Mouse (Mus musculus) ovary, postnatal 14 days (tissue): ENCODE data around the gene Ndrg3.
"Not testable (repeated sequence)": the region's sequence is repeated elsewhere in the genome, so short reads cannot be mapped to it uniquely, and the experiment has no call there.

ENCODE experiments used
- DNase-seq: peaks from one replicate; pipeline ENCODE4 v3.0.0; 2022; ENCODE audit warnings: low spot score

Gene Ndrg3

DNA sequence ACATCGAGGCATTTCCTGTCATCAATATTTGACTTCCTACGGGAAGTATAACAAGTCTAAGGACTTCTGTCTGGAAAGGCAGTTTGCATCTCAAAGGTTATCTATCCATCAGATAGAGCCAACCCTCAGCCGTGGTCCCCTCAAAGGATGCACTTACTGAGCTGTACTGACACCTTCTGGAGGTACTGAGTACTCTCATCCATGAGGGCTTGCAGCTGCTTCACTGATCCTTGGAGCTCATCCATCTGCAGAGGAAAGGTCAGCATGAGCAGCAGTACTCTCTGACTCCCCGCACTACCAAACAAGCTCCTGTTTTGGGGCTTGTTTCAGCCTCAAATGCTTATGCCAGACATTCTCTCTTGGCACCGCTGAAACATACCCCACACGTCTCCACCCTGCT is 4.7 kb upstream of the Ndrg3 start:
- DNase-seq = no peak

DNA sequence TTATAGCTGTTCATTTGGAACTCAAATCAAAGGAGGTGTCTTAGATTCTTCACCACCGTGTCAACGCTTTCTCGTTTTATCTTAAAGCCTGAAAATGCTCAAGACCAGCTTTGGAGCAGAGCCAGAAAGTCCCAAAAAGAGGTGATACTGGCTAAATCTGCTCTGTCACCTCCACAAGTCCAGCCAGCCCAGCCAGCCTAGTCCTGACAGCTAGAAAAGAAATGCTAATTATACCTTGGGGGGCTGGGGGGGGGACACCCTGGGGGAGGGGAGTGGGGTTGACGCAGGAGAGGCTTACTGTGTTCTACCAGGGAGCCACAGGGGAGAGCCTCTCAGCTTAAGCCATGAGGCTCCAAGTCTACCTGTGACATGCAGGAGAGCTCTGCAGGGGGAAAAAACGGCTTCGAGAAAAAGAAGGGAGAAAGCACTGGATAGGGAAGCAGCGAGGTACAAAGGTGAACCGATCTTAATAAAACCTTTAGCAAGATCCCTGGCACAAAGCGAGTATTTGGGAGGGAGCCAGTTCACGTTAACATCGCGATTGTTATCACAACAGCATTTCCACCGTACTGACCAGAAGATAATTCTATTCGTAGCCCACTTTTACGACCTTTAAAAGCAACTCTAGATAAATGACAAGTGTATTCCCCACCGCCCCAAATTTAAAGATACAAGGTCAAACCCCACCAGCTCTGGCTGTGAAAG is 977 bp downstream of the Ndrg3 start:
- DNase-seq = no peak

DNA sequence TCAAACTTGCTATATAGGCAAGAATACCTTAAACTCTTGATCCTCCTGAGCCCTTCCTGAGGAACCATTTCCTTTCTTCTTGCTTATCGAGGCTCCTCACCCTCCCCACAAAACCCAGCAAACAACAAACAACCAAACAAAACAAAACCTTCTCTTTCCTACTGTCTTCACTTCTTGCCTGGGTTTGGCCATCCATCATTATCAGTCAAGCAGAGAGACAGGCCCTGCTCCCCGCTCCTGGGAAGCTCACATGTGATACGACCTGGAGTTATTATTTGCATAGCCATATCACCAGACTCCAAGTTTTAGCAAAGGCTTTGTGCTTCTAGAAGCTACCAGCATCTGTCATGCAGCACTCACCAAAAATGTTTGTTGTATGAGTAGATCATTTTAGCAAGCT is 4.5 kb downstream of the Ndrg3 start:
- DNase-seq = no peak

DNA sequence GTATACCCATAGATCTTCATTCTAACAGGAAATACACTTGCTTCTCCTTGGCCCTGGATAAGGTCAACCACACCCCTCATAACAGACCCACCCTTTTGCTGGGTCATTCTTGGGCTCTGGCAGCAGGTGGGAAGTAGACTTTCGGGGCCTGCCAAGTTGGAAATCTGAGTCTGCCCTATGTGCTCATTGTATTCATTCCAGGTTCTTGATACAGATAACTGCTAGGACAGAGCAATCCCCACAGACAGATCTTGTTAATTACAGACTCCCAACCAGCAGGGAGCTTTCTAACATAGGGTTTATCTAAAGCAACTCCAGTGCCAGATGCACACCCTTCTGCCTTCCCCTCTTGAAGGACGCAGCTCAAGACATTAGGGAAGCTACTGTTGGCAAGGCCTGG is 9.0 kb downstream of the Ndrg3 start:
- DNase-seq = no peak

DNA sequence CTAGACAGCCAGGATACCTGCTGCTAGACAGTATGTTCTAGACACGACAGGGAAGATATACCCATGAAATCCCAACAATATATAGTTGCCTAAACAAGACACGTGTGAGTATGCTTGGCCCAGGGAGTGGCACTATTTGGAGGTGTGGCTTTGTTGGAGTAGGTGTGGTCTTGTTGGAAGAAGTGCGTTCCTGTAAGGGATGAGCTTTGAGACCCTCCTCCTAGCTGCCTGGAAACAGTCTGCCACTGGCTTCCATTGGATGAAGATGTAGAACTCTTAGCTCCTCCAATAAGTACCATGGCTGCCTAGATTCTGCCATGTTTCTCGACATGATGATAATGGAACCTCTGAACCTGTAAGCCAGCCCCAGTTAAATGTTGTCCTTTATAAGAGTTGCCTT is 10.6 kb downstream of the Ndrg3 start:
- DNase-seq = no peak

DNA sequence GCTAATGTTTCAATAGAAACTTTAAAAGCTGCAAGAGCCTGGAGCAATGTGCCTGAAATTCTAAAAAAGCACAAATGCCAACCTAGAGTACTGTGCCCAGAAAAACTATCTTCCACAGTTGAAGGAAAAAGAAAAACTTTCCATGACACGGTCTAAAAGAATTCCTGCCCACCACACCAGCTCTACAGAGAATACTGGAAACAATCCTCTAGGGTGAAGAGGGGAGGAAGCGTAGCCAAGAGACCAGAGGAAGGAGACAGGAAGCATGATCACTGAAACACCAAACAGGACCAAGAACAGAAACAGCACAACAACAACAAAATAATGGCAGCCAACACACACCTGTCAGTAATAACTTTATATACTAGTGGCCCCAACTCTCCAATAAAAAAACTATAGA is 11.8 kb downstream of the Ndrg3 start:
- DNase-seq = no peak

DNA sequence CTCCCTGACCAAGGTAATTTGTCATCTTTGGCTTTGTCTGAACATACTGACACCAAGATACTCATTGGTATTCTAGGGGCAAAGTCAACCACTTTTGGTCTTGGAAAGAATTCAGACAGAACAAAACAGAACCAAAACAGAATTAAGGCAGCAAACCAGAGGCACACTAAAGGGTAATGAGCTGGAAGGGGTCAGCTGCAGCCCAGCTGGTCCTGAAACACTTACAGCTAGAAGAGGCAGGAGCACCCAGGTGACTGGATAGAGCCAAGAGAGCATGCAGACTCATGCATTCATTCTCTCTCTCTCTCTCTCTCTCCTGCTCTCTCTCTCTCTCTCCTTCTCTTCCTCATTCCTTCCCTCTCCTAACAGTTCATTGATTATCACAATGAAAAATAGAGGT is 15.1 kb downstream of the Ndrg3 start:
- DNase-seq = no peak

DNA sequence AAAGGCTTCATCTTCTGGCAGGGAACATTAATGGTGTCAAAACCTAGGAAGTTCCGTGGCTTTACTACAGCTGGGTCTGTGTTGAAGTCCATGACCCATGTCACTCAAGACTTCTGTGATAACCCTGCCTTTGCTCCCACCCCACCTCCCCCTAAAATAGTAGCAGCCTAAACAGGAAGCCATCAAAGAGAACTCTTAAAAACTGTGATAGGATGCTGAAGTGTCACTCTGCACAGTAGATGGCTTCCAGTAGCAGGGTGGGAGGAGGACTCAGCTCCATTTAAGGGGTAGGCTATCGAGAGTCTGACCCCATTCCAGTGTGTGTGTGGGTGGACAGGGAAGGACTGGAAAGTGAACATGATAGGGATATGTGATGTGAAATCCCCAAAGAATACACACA is 16.9 kb downstream of the Ndrg3 start:
- DNase-seq = no peak

DNA sequence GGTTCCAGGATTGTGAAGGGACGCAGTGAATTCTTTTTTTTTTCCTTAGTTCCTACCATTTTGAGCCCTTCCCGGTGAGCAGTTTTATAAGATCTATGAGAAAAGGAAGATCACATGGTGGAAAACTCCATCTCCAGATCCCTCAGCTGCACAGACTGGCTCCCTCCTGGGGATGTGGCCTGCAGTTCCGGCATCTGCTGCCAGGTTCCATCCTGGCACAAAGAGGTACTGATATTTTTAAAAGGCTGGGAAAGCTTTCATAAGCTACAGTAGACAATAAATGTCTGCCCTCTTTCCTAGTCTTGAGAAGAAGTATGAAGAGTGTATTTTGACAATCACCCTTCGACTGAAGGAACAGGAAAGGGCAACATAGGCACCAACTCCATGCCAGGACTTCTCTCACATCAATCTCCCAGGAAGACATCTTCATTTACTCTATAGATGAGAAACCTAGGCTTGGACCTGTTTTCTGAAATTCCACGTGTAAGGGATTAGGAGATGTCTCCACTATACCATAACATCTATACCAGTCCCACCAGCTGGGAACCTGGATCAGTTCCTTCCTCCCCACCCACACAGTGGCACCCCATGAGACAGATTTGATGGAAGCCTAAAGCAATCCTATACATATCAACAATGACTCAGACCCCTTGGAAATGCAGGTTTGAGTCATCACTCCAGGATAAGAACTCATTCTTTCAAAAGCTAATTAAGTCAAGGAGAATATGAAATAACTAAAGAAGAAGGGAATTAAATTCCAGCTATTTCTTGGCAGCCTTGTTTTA is 18.3 kb downstream of the Ndrg3 start:
- DNase-seq = no peak

DNA sequence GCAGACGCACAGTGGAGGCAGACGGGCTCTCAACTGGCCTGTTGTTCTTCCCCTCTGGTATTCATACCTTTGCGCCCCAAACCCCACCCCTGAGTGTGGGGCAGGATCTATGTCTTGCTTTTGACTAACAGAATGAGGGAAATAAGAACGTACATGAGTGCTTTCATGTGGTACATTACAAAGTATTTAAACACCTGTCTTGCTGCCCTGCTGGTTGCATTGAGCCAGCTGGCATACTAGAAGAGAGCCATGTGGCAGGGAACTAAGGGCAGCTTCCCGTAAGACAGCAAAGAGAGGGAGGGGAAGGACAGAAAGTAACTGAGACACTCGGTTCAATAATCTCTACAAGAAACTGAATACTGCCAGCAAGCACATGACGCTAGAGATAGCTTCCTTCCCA is 21.6 kb downstream of the Ndrg3 start:
- no peak for DNase-seq

DNA sequence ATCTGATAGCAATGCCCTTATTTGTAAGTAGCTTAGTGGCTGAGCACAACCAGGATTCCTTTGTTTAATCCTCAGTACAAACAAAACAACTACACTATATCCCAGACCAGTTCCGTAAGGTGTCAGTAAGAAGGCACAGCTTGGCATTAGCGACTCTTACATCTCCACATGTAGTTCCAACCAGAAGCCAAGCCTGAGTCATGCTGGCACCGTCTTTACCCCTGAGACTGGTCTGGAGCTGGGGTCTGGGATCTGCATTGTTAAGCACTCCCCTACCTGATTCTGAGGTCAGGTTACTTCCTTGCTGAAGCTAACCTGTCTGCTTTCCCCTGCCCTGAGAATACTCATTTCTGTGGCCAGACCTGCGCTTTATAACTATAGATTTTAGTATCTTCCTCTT is 23.4 kb downstream of the Ndrg3 start:
- DNase-seq = no peak

DNA sequence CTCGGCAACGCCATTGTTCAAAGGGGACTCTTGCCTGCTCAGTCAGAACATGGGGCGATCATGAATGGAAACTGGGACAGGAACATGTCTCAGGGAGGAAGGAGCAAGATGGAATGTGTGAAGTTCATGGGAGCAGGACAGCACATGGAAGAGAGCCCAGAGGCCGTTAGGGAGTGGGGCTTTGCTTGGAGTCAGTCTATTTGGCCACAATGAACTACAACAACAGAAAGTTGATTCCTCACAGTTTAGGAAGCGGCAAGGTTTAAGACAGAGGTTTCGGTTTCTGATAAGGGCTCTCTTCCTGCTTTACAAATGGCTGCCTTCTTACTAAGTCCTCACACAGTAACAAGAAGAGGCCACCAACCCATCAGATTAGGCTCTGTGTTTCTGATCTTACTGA is 24.5 kb downstream of the Ndrg3 start:
- DNase-seq = no peak

DNA sequence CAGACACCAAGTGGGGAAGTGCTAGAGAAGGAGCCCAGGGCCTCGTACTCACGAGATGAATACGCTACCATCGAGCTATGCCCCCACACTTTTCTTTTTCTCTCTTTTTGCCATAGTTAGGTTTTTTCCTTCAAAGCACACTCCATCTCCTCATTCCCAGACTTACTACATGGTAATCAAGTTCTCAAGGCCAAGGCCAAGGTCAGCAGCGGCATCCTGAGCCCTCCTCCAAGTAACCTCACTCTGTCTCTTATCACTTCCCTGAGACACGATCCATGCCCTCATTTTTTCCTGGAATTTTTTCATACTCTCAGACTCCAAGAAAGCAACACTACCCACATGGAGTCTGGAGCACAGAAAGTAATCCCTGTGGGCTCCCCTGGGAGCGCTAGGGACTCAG is 28.0 kb downstream of the Ndrg3 start:
- no peak for DNase-seq

DNA sequence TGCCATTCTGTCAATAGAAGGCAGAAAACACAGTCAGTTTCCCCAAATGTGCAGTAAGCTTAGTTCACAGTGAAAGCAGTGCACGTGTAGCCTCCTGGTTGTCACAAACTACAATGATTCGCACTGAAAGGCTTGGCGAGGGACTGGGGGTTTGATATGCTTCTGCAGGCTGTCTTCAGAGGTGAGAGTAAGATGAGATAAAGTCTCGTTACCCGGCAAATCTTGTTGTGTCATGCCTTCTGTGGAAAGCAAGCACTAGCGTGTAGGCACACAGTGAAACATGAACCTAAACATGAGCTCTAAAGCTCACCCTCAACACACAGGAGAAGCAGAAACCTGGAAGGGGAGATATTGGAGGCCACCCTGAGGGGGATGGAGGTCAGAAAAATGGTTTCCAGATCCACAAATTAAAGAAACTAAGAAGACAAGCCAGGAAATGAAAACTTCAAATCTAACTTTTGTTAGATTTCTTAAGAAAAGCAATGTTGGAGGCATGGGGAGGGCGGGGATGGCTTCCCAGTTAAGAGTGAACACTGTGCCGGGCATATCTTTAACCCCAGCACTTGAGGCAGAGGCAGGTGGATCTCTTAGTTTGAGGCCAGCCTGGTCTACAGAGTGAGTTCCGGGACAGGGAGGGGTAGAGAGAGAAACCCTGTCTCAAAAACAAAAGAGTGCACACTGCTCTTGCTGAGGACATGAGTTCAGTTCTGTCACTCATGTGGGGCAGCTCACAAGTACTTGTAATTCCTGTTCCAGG is 33.2 kb downstream of the Ndrg3 start:
- no peak for DNase-seq

DNA sequence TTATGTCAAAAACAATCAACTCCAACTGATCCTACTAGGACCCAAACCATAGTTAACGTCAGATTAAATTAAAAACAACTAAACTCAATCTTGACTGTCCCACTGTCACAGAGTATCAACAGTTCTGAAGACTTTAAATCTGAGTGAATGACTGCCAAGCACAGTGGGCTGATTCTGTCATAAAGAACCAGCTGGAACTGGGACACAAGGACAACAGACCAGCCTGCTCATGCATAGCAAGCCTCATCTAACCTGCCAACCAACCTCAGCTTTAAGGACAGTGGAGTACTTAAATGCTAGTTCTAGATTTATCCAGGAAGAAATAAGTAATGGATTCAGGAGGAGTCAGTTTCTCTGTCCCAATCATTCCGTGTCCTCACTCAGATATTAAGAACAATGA is 34.8 kb downstream of the Ndrg3 start:
- DNase-seq = no peak

DNA sequence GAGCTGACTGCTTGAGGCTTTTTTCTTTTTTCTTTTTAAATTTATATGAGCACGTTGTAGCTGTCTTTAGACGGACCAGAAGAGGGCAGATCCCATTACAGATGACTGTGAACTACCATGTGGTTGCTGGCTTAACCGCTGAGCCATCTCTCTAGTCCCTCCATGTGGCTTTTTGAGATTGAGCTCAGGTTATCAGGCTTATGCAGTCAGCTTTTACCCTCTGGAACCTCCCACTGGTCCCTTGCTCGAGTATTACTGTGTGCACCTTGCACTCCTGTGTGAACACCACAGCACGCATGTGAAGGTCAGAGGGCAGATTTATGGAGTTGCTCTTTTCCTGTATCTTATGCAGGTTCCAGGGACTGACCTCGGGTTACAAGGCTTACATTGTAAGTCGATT is 35.5 kb downstream of the Ndrg3 start:
- DNase-seq = no peak

DNA sequence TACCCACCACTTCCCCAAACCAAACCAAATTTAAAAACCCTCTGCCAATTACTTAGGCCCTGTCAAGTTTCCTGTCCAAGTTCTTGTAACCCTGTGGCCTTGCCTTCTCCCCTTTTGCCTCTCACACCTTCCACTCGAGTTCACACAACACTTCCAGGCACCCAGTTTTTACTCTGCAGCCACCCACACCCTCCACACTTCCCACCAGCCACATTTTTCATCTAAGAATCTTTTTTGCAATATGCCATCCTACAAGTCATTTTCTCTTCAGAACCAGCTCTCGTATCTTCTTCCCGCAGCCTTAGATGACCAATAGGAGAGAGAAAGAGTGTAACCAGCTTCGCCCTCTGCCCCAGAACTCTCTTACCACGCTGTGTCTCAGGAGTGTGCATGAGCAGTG is 37.4 kb downstream of the Ndrg3 start:
- DNase-seq = no peak

DNA sequence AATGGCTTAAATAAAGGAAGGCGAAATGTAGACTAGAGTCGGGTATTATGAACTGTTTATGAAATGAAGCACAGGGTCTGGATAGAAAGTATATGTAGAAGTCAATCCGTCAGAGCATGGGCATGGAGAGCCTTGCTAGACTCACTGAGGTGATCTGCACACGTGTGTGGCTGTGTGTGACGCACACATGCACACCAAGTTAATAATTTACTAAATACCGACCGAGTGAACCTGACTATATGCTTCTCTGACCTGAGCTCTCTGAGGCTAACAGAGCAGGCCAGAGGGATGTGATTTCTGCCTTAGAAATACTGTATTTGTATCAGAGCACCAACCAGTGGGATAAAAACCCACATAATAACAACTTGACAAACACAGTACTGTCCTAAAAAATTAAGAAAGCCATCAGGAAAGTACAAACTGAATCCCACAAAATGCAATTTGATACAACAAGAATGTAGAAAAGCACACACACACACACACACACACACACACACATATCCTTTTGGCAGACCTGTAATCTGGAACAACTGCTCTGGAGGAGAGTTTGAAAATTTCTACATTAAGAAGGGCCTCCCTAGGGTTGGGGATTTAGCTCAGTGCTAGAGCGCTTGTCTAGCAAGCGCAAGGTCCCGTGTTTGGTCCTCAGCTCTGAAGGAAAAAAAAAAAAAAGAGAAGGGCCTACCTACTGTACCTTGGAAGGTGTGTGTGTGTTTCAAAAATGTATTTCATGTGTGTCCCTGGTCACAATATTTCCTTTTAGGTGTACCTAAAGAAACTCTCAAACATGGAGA is 40.4 kb downstream of the Ndrg3 start:
- no peak for DNase-seq

DNA sequence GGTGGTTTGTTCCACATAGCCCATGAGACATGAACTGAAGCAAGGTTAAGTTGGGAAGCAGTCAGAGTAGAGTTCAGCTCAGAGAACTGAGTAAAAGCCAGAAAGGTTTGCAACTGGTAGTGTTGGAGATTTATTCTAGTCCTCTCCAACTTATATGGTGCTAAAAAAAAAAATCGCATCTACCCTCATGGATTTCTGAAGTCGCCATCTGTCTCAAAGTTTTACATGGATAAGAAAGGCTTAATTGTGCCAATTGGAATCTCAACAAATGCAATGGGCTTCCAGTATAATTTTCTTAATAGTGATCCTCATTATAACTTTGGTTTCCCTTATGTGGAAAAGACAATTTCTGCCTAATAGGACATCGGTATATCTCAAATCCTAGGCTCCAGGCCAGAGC is 41.0 kb downstream of the Ndrg3 start:
- no peak for DNase-seq

DNA sequence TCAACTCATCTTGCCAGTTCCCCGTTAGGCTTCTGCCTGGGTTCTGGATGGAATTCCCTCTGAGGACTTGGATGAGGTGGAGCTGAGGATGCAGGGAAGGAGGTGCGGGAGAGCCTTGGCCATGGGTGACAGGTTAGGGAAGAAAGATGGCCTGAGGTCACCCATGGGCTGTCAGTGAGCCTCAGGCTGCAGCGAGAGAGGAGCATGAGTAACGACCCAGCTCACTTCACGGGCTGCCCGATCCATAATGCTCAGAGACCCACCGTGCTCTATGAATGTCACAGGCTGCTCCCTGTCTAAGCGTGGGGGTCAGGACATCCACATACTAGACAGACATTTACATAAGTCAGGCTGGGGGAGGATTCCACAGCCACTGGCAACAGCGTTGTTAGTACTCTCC is 50.3 kb downstream of the Ndrg3 start:
- DNase-seq = not testable (repeated sequence)

DNA sequence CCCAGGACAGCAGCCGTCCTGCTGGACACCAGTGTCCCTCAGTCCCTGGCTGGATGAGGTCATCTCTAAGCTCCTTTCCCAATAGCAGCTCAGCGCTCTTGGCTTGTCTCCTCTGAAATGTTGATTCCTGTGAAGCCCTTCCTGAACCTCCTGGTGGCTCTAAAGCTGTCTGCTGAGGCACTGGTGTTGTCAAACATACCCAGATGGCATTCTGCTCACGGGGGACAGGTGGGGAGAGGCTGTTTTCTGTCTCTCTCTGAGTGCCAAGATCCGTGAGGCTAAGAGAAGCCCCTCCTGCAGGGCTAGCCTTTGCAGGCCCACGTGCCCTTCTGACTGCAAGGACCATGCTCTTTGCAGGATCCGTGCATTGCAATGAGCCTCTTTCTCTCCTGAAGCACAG is 51.9 kb downstream of the Ndrg3 start:
- not testable (repeated sequence) for DNase-seq

DNA sequence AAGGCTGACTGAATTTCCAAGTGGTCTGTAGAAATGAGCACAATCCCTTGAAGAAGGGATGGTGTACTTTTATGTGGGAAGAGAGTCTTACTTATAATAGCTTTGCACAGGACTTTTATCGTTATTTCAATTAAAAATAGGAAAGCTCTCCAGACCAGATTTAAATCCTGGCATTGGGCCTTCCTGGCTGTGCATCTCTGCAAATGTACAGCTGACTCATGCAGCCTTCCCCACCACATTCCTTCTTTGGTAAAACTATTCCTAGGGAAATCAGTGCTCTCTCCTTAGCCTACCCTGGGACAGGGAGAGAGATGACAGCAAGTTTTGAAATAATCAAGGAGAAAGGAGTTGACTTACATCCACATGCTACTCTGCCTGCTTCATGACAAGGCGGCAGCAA is 54.1 kb downstream of the Ndrg3 start:
- no peak for DNase-seq
